Mouse (Mus musculus) ES-E14 (cell line): Measurements from ENCODE around the gene Hnf1a.
"Not testable (repeated sequence)": the region's sequence is repeated elsewhere in the genome, so short reads cannot be mapped to it uniquely, and the experiment has no call there.

ENCODE experiments used
- CHD2 ChIP-seq: IDR thresholded peaks from 2 replicates; pipeline ENCODE4 v1.6.1; 2014; ENCODE audit warnings: mild to moderate bottlenecking, low read depth, low read length, inconsistent platforms
- HCFC1 ChIP-seq: IDR thresholded peaks from 2 replicates; pipeline ENCODE4 v1.6.1; 2012; ENCODE audit warnings: low read length, inconsistent platforms, borderline replicate concordance; ENCODE audit not compliant: insufficient read depth
- MAFK ChIP-seq: IDR thresholded peaks from 2 replicates; pipeline ENCODE4 v1.6.1; 2014; ENCODE audit warnings: mild to moderate bottlenecking, low read depth, low read length, inconsistent platforms; ENCODE audit not compliant: insufficient read depth
- ZC3H11A ChIP-seq: IDR thresholded peaks from 2 replicates; pipeline ENCODE4 v1.6.1; 2012; ENCODE audit warnings: low read depth, mild to moderate bottlenecking, inconsistent platforms, low read length, borderline replicate concordance
- ZNF384 ChIP-seq: IDR thresholded peaks from 2 replicates; pipeline ENCODE4 v1.6.1; 2012; ENCODE audit warnings: low read depth, low read length, inconsistent platforms

- not testable (repeated sequence) for TF ChIP-seq MAFK, ZNF384, HCFC1, ZC3H11A, CHD2
Measured at GRCm38 (mm10) chr5:114917357-114917756, 53.5 kb downstream of the Hnf1a start.
